Mouse (Mus musculus) liver, embryonic 16.5 days (tissue): ENCODE measurements around the gene Fbxw21. TPM values are rescaled to one million over a fixed set of nuclear protein-coding genes. Genes with fewer than 3 reads are reported as not detected.
A peak's percentile ranks its signal among the peaks of the same experiment; 100 is the strongest.

Source experiments
- ATAC-seq: fragments of 200-750 bp; cut with Nextera tagmentation; 2 replicates; pipeline ENCODE4 v1.8.0; 2017; ENCODE audit warnings: low read depth, mild to moderate bottlenecking, moderate number of reproducible peaks, moderate library complexity
- H3K27ac ChIP-seq: fragments of 300-500 bp; sonication (generic); 2 replicates; pipeline ENCODE4 v1.5.1; 2014; ENCODE audit warnings: mild to moderate bottlenecking, low read length
- H3K27me3 ChIP-seq: fragments of 300-500 bp; sonication (generic); 2 replicates; pipeline ENCODE4 v1.6.1; 2014; ENCODE audit warnings: low read depth, low read length, mixed read lengths; ENCODE audit not compliant: control insufficient read depth, insufficient read depth
- H3K36me3 ChIP-seq: fragments of 300-500 bp; sonication (generic); 2 replicates; pipeline ENCODE4 v1.6.1; 2014; ENCODE audit warnings: mild to moderate bottlenecking; ENCODE audit not compliant: control insufficient read depth, insufficient read depth
- H3K4me1 ChIP-seq: fragments of 300-500 bp; sonication (generic); 2 replicates; pipeline ENCODE4 v1.6.1; 2014; ENCODE audit warnings: low read depth, low read length, mixed read lengths; ENCODE audit not compliant: control insufficient read depth
- H3K4me2 ChIP-seq: fragments of 300-500 bp; sonication (generic); 2 replicates; pipeline ENCODE4 v1.6.1; 2014; ENCODE audit warnings: low read depth, low read length, mixed read lengths
- H3K4me3 ChIP-seq: fragments of 300-500 bp; sonication (generic); 2 replicates; pipeline ENCODE4 v1.5.1; 2014; ENCODE audit warnings: low read depth, mild to moderate bottlenecking, low read length
- H3K9ac ChIP-seq: fragments of 300-500 bp; sonication (generic); 2 replicates; pipeline ENCODE4 v1.6.1; 2014; ENCODE audit warnings: low read depth, low read length
- H3K9me3 ChIP-seq: fragments of 300-500 bp; sonication (generic); replicated peaks from 2 replicates; pipeline ENCODE4 v1.6.1; 2016; ENCODE audit warnings: low read length; ENCODE audit not compliant: control insufficient read depth
- WGBS: fragments of 180-500 bp; shearing (Covaris S2); extraction: QIAGEN DNeasy Blood & Tissue Kit; methylation state at CpG from one replicate; pipeline ENCODE4 v1.1.7; 2014; ENCODE audit not compliant: insufficient replicate concordance; 5-methylcytosine and 5-hydroxymethylcytosine counted together
- polyA plus RNA-seq: library from polyadenylated mRNA; unstranded; fragments of >200 nt; fragmentation: Nextera tagmentation; extraction: Ambion mirVana; gene quantifications from 2 replicates; pipeline ENCODE4 v1.2.1, GENCODE M21; 2015

Fbxw21 gene
- polyA plus RNA-seq, 1 experiment from 2014 or later: not detected

DNA sequence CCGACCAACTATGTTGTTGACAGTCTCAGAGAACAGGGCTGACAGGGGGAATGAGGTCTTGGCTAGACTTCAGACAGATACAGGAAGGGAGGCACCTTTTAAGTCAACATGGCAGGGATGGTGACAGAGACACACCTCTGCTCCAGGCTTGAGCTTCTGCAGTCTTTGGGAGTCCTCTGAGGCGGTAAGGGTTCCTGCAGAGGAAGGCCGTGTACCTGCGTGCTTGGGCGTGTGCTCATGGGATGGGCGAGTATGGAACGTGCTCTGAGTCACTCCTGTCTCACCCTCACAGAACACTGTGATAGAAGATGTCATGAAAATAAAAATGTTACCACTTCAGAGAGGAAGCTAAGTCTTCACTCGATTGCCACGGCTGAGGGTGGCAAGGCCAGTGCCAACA, 42.3 kb downstream of the Fbxw21 start:
- Histone ChIP-seq H3K4me2 (no peak overlapping the region), H3K27me3 (no peaks in the 10 kb centered on the region), H3K9ac (no peak overlapping the region), H3K27ac (no peak overlapping the region), H3K36me3 (no peaks in the 10 kb centered on the region), H3K9me3 (no peaks in the 10 kb centered on the region), H3K4me3 (no peak overlapping the region), H3K4me1 (no peaks in the 10 kb centered on the region)
- no peak for ATAC-seq
- WGBS: 75% methylated on average over 9 of the region's 9 CpGs

- WGBS: 59% methylated on average over 4 of the region's 4 CpGs
- H3K4me2 ChIP-seq: no peak overlapping the region
- peak; percentile 28; the same call in 1 of the 2 replicates for ATAC-seq
These were observed 43.7 kb downstream of the Fbxw21 start for GRCm38 (mm10) chr9:109118106-109118505.

GRCm38 (mm10) chr9:109116205-109116604, 45.6 kb downstream of the Fbxw21 start:
- H3K4me2 ChIP-seq: no peak overlapping the region
- no peak overlapping the region for H3K27ac ChIP-seq
- no peaks in the 10 kb centered on the region for H3K9me3 ChIP-seq
- WGBS: 68% methylated on average over 10 of the region's 10 CpGs
- no peak for ATAC-seq
- H3K9ac ChIP-seq: no peak overlapping the region
- no peaks in the 10 kb centered on the region for H3K27me3 ChIP-seq
- H3K36me3 ChIP-seq: no peaks in the 10 kb centered on the region; the same call in 1 of the 2 replicates
- H3K4me1 ChIP-seq: no peaks in the 10 kb centered on the region
- H3K4me3 ChIP-seq: no peak overlapping the region

More at GRCm38 (mm10) chr9:109118106-109118505, 43.7 kb downstream of the Fbxw21 start:
- Histone ChIP-seq H3K9ac (no peak overlapping the region), H3K36me3 (no peaks in the 10 kb centered on the region), H3K4me3 (no peak overlapping the region), H3K27me3 (no peaks in the 10 kb centered on the region), H3K4me1 (no peaks in the 10 kb centered on the region), H3K9me3 (no peaks in the 10 kb centered on the region), H3K27ac (no peak overlapping the region)

DNA sequence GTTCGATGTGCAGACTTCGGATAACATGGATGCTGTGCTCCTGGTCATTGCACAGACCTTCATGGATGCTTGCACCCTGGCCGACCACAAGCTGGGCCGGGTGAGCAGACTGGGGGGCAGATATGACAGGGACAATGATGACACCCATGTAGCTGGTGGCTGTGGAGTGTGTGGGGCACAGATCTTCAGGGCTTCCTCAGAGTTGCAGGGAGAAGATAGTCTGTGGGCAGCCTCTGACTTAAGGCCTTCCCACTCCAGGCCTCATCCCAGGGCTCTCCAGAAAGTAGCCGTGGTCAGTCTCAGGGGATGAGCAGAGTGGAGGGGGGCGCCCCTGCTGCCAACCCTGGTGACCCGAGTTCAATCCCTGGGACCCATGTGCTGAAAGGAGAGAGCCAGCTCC, 47.0 kb downstream of the Fbxw21 start:
- no peak for ATAC-seq
- no peak overlapping the region for H3K4me3 ChIP-seq
- 56% methylated on average over 7 of the region's 7 CpGs for WGBS
- H3K9me3 ChIP-seq: no peaks in the 10 kb centered on the region
- H3K4me1 ChIP-seq: no peaks in the 10 kb centered on the region
- no peak overlapping the region for H3K4me2 ChIP-seq
- H3K9ac ChIP-seq: no peak overlapping the region
- H3K27me3 ChIP-seq: no peaks in the 10 kb centered on the region
- H3K36me3 ChIP-seq: no peaks in the 10 kb centered on the region; the same call in 1 of the 2 replicates
- no peak overlapping the region for H3K27ac ChIP-seq

- Histone ChIP-seq H3K4me2 (no peak overlapping the region), H3K36me3 (no peaks in the 10 kb centered on the region; the same call in 1 of the 2 replicates), H3K4me3 (no peak overlapping the region), H3K9ac (no peak overlapping the region), H3K9me3 (no peaks in the 10 kb centered on the region), H3K4me1 (no peaks in the 10 kb centered on the region), H3K27me3 (no peaks in the 10 kb centered on the region), H3K27ac (no peak overlapping the region)
- ATAC-seq: no peak
- WGBS: 66% methylated on average over 11 of the region's 11 CpGs
These were observed 47.6 kb downstream of the Fbxw21 start for GRCm38 (mm10) chr9:109114276-109114675.

DNA sequence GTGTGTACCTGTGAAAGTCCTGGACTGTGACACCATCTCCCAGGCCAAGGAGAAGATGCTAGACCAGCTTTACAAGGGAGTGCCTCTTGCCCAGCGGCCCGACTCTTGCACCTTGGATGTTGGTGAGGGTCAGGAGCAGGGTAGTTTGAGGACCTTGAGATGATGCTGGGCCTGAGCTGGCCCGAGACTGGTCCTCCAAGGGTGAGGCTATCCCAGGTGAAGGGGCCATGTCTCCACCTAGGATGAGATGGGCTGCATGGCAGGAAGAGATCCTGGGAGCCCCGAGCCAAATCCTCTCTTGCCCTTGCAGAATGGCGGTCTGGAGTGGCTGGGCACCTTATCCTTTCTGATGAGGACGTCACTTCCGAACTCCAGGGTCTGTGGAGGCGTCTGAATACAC, 48.5 kb downstream of the Fbxw21 start:
- ATAC-seq: no peak
- WGBS: 62% methylated on average over 8 of the region's 8 CpGs
- no peaks in the 10 kb centered on the region; the same call in 1 of the 2 replicates for H3K36me3 ChIP-seq

GRCm38 (mm10) chr9:109111591-109111990, 50.2 kb downstream of the Fbxw21 start:
- H3K27me3 ChIP-seq: no peaks in the 10 kb centered on the region
- ATAC-seq: no peak
- H3K9ac ChIP-seq: no peak overlapping the region
- no peak overlapping the region for H3K4me3 ChIP-seq
- no peaks in the 10 kb centered on the region for H3K9me3 ChIP-seq
- H3K36me3 ChIP-seq: no peaks in the 10 kb centered on the region; the same call in 1 of the 2 replicates
- no peak overlapping the region for H3K27ac ChIP-seq
- WGBS: 74% methylated on average over 9 of the region's 9 CpGs
- no peak overlapping the region for H3K4me2 ChIP-seq
- no peaks in the 10 kb centered on the region for H3K4me1 ChIP-seq

More for the DNA sequence above, 48.5 kb downstream of the Fbxw21 start:
- no peak overlapping the region for H3K9ac ChIP-seq
- H3K4me3 ChIP-seq: no peak overlapping the region
- no peaks in the 10 kb centered on the region for H3K27me3 ChIP-seq
- H3K9me3 ChIP-seq: no peaks in the 10 kb centered on the region
- no peak overlapping the region for H3K27ac ChIP-seq
- no peaks in the 10 kb centered on the region for H3K4me1 ChIP-seq
- H3K4me2 ChIP-seq: no peak overlapping the region

GRCm38 (mm10) chr9:109111101-109111500, 50.7 kb downstream of the Fbxw21 start:
- no peak overlapping the region for H3K4me3 ChIP-seq
- no peak overlapping the region for H3K27ac ChIP-seq
- no peak for ATAC-seq
- no peaks in the 10 kb centered on the region for H3K9me3 ChIP-seq
- H3K27me3 ChIP-seq: no peaks in the 10 kb centered on the region
- no peaks in the 10 kb centered on the region for H3K4me1 ChIP-seq
- H3K36me3 ChIP-seq: no peaks in the 10 kb centered on the region; the same call in 1 of the 2 replicates
- WGBS: 61% methylated on average over 4 of the region's 4 CpGs
- H3K4me2 ChIP-seq: no peak overlapping the region
- H3K9ac ChIP-seq: no peak overlapping the region

GRCm38 (mm10) chr9:109110240-109110639, 51.6 kb downstream of the Fbxw21 start:
- no peaks in the 10 kb centered on the region for H3K9me3 ChIP-seq
- H3K4me2 ChIP-seq: no peak overlapping the region
- H3K4me1 ChIP-seq: no peaks in the 10 kb centered on the region
- 70% methylated on average over 11 of the region's 11 CpGs for WGBS
- H3K4me3 ChIP-seq: no peak overlapping the region
- H3K27ac ChIP-seq: no peak overlapping the region
- no peaks in the 10 kb centered on the region; the same call in 1 of the 2 replicates for H3K36me3 ChIP-seq
- H3K9ac ChIP-seq: no peak overlapping the region
- ATAC-seq: no peak
- no peaks in the 10 kb centered on the region for H3K27me3 ChIP-seq
